Mouse (Mus musculus): Measurements from ENCODE around the gene Sphk2. TPM values are rescaled to one million over a fixed set of nuclear protein-coding genes. Genes with fewer than 3 reads are reported as not detected.

Sphk2 gene
- total RNA-seq, 2 experiments from 2014 or later: 7.8 to 19.8 TPM

DNA sequence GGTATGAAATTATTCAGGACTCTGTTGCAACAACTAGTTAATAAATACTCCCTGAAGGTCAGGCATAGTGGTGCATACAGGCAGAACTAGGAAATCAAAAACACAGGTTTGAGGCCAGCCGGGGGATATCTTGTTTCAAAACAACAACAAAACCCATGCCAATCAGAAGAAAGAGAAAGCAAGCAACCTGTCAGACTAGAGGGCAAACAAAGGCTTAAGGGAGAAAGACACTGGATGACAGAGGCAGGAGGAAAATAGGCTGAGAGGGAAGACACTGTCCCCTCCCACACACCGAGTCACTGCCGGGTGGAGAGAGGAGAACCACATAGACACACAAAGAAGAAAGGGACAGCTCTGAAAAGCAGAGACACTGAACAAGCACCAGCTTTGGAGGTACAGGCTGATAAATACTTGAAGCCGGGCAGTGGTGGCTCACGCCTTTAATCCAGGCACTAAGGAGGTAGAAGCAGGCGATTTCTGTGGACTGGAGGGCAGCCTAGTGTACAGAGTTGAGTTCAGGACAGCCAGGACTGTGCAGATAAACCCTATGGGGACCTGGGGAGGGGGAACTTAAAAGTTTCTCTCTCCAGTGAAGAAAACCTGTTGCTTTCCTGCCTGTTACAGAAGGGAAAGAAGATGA is 3.8 kb downstream of the Sphk2 start:
- no peak for ATAC-seq (replicated peaks; ENCODE audit: low FRiP score, low TSS enrichment, poor library complexity, severe bottlenecking)

DNA sequence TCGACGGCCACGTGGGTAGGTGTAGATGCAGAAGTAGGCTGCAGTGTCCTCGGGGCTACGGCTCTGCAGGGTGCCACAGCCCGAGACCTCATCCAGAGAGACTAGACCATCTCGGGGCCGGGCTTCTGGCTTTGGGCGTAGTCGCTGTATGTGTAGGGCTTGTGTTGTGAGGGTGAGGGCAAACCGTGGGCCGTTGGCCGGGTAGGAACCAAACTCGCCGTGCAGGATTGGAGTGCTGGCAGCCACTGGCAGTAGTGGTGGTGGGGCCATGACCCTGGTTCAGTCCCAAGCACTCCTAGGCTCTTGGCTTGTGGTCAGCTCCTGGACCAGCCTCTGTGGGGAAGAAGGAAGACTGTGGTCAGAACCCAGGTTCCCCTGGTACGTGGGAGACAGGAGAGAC is 4.4 kb downstream of the Sphk2 start:
- ATAC-seq (replicated peaks; ENCODE audit: low FRiP score, low TSS enrichment, poor library complexity, severe bottlenecking): no peak

DNA sequence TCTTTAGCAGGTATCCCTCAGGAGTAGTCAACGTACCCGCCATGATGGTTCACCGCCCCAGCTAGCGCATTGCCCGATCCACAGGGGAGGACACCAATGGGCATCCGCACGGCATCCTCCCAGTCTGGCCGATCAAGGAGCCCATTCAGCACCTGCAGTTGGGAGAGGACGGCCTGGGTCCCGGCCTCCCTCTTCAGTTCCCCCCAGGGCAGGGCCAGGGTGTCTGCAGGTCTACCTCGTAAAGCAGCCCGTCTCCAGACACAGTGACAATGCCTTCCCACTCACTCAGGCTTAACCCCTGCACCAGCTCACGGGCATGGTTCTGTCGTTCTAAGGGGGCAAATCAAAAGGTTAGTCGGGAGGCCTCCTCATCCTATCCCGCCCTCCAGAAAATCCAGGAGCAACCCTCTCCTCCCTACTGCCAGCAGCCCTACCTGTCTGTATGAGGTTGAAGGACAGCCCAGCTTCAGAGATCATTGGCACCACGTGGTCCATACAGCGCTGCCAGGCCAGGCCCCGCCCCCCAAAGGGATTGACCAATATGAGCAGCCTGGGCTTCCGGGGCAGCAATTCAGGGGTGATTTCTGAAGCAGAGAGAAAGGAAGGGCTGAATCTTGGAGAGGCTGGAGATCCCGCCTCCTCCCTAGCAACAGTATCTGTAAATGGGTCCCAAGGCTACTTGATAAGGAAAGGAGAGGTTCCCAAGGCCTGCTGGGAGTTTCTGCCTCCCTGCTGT is 5.6 kb downstream of the Sphk2 start:
- no peak for ATAC-seq (replicated peaks; ENCODE audit: low FRiP score, low TSS enrichment, poor library complexity, severe bottlenecking)

DNA sequence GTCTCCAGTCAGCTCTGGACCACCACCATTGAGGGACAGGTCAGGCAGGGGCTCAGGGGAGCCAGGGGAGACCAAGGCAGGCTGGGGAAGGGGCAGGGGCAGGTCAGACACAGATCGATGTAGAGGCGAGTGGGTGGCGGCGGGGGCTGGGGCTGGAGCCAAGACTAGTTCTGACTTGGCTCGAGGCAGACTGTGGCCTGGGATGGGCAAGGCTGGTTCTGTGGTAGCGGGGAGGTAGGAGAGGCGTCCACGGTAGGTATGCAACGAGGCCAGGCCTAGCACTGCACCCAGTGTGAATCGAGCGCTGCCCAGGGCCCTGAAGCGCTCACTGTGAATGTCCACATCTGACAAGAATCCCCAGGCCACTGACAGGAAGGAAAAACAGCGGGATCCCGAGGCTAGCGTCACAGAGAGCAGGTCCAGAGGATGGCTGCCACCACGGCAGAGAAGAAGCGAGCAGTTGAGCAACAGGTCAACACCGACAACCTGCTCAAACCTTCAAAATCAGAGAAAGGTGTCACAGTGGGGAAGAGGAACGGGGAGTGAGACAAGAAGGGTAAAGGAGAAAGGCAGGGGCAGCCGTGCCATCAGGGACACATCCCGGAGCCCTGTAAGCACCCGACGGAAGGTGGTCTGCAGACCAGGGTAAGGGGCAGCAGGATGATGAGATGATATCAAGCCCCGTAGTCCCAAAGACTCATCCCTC is 6.3 kb downstream of the Sphk2 start:
- ATAC-seq (replicated peaks; ENCODE audit: low FRiP score, low TSS enrichment, poor library complexity, severe bottlenecking): no peak

DNA sequence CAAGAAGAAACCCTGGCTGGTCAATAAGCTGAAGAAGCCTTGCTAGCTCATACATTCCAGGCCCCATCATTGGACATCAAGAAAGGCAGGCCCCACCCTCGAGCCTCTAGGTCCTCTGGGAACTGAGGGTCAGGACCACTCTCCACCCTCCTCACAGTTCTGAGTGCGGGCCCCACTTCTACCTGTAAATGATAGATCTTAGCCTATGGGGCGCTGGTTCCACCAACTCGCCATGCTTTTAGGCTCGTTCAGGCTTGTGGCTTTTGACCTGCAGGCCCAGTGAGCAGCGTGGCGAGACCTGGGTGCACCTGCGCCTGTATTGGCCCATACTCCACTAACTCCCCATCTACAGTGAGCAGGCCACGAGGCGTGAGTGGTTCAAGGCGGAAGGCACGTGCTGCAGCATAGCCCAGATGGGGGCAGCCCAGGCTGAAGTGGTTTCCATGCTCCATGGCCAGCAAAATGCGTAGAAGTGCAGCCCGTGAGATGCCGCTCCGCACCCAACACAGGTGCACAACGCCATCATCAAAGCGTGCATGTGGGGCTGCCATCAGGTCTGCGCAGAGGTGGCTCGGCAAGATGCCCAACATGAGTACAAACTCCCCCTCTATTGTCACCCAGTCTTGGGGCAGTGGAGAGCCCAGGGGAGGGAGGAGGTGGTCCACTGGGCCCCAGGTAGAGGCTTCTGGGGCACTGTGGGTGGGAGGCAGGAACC is 7.2 kb downstream of the Sphk2 start:
- ATAC-seq (replicated peaks; ENCODE audit: low FRiP score, low TSS enrichment, poor library complexity, severe bottlenecking): no peak

DNA sequence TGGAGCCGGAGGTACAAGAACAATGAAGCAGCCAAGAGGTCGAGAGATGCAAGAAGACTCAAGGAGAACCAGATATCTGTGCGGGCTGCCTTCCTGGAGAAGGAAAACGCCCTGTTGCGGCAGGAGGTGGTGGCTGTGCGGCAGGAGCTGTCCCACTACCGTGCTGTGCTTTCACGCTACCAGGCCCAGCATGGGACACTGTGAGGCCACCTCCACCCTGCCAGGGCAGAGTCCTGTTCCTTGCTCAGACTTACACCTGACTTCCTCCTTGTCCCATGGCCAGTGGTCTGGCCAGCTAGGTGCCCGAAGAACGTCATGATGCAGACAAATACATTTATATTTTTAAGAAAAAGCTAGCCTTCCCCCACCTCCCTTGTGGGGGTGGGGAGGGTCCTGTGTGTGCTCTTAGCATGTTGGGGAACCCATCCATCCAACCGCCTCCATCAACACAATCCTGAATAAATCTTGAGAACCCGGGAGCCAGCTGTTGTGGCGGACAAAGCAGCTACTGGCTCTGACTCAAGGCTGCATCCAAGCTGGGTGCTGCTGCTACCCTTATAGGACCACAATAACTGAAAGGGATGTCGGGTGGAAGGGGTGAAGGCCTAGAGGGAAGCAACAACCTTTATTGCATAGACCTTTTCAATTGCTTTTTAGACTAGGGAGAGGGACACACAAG is 8.0 kb downstream of the Sphk2 start:
- no peak for ATAC-seq (replicated peaks; ENCODE audit: low FRiP score, low TSS enrichment, poor library complexity, severe bottlenecking)

DNA sequence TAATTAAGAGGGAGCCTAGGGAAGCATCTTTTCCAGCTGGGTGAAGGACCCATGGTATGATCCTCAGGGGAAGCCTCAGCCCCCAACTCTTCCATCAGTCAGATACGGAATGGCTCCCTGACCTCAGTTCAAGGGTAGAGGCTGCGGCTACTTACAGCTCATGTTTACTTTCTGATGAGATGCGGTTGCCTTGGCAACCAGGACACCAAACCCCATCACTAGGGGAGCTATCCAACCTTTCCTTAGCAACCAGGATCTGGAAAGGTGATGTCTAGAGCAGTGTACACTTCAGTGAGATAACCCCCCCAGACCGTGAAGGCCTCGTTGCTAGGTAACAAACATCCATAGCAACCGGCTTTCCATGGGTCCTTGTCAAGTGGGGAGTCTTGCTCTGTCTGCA is 8.8 kb downstream of the Sphk2 start:
- ATAC-seq (replicated peaks; ENCODE audit: low FRiP score, low TSS enrichment, poor library complexity, severe bottlenecking): no peak

DNA sequence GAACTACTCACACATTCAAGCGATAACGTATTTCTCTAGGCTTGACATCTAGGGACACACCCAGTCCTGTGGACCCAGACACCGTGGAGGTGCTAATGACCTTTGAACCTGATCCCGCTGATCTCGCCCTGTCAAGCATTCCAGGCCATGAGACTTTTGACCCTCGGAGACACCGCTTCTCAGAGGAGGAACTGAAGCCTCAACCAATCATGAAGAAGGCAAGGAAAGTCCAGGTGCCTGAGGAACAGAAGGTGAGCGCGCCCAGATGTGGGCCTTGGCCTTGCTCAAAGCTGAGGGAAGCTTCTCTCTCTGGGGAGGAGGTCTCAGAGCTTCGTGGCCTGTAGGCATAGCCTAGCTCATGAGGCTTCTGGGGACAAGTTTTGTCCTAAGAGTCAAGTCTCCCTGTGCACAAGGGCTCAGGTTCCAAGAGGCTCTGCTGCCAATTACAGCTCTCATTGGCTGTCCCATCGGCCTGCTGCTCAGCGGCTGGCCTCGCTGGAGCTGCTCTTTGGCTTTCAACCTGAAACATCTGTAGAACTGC is 9.5 kb downstream of the Sphk2 start:
- no peak for ATAC-seq (replicated peaks; ENCODE audit: low FRiP score, low TSS enrichment, poor library complexity, severe bottlenecking)

DNA sequence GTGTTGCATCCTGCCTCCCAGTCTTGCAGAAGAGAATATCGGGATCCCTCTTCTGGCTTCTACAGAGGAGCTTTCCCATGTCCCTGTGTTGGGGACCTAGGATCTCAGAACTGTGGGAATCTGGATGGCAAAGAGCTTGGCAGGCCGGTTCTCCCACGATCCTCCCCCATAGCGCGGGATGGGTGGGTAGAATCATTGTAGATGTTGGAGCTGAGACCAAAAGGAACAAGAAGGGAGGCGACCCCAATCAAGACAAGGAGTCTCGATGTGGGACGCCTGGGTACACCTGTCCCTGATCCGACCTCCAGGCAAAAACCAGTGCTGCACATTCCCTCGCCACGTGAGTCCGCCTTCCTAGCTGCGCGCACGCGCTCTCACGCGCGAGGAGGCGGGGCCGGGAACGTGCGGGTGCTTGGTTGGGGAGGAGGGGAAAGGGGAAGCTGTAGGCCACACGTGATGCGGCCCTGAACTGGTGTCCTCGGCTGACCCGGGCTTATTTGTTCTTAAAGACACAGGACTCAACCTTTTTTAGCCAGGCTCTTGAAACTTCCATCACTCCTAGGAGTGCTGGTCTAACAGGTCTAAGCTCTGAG is 10.3 kb downstream of the Sphk2 start:
- peak; percentile 32 for ATAC-seq (replicated peaks; ENCODE audit: low FRiP score, low TSS enrichment, poor library complexity, severe bottlenecking)

DNA sequence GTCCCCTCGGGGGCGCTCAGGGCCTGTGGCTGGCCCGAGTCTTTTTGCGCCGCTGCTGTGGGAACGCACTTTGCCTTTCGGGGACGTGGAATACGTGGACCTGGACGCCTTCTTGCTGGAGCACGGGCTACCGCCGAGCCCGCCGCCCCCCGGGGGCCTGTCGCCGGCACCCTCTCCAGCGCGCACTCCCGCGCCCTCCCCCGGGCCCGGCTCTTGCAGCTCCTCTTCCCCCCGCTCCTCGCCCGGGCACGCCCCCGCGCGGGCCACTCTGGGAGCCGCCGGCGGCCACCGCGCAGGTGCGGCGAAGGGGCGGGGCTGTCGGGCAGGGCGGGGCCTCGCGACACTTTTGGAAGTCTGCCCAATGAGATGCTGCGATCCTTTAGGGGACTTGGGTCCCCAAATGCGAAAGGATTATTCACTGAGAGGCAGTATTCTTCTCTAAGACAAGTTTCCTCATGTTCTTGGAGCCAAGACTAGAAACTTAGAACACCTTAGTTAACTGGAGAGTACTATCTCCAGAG is 11.0 kb downstream of the Sphk2 start:
- no peak for ATAC-seq (replicated peaks; ENCODE audit: low FRiP score, low TSS enrichment, poor library complexity, severe bottlenecking)

DNA sequence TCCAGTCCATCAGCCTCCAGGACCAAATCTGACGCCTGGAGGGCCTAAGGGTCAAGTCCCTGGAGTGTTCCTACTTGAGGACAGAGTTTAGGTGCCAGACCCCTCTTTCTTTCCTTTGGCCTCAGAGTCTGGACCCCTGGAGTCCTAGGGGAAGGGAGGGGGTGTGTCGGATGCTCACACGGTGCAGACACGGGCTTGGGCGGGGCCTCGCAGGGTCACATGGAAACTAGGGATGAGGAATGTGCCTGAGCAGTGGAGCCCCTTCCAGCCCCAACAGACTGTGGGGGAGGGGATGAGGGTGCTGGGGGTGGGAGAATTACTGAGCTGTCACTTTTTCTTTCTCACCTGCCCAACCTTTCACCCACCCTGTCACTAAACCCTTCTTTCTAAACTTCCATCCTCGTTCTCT is 11.9 kb downstream of the Sphk2 start:
- ATAC-seq (replicated peaks; ENCODE audit: low FRiP score, low TSS enrichment, poor library complexity, severe bottlenecking): no peak

DNA sequence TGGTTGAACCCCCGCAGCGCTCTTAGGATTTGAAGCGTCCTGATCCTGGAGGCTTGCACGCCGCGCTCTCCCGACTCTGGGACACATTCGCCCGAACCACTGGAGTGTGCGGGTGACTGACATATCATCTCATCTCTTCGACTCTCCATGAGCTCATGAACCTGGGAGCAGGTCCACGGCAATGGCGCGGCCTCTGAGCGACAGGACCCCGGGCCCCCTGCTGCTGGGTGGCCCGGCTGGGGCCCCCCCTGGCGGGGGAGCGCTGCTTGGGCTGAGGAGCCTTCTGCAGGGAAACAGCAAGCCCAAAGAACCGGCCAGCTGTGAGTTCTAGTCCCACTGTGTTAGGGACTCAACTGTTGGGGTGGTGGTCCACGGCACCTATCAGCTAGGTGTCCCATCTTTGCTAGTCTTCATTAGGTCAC is 12.3 kb downstream of the Sphk2 start:
- no peak for ATAC-seq (replicated peaks; ENCODE audit: low FRiP score, low TSS enrichment, poor library complexity, severe bottlenecking)

DNA sequence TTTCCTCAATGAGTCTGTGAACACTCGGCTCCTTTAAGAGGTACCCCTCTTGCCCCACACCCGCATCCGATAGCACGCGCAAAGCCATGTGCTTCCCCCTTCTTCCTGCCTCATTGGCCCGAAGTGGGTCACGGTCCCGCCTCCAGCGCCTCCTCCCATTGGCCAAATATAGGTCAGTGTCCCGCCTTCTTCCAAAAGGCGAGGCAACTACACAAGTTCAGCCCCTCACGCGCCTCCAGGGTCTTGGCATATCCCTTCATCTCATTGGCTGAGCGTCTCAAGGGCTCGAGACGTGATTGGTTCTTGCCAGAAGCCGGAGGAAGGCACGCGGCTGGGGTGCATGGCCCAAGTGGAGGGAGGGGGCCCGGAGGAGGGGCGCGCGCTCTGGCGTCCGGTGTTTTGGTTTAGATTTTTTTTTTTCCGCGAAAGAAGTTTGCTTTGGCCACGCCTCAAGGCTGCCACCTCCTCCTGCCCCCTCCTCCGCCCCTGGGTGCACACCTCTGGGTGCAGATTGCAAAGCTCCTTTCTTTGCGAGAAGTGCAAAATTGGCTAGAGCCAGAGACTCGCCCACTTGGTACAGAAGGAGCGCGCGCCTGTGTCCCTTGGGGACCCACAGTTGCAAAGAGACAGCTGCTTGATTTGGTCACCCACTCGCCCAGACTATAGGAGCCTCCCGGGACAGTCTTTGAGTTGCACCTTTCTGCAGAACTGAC is 12.9 kb downstream of the Sphk2 start, which contains the start of gene Dbp:
Gene Dbp (plus strand): TSS at position 359 of the 713 bp plus-strand sequence.
- ATAC-seq (replicated peaks; ENCODE audit: low FRiP score, low TSS enrichment, poor library complexity, severe bottlenecking): peak; percentile 75

DNA sequence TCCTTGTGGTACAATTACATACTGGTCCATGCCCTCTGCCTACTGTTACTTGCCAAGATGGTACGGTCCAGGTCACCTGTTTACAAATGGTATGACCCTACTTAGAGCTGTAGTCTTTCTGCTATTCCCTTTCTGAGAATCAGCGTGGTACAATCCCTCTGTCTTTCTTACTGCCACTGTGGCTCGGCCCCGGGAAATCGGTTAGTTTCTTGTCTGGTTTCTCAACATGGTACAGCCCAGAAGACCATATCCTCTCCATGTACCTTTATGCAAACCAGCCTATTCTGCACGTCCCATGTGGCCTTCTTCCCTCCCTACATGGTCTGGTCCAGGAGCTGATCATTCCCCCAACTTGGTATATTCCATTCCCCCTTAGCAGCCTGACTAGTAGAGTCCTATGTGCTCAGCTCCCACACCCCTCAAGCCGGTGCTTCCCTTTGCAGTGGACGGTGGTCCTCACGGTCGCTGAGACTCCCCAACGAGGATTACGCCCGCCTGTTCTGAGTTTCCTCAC is 13.7 kb downstream of the Sphk2 start:
- peak; percentile 46 for ATAC-seq (replicated peaks; ENCODE audit: low FRiP score, low TSS enrichment, poor library complexity, severe bottlenecking)

DNA sequence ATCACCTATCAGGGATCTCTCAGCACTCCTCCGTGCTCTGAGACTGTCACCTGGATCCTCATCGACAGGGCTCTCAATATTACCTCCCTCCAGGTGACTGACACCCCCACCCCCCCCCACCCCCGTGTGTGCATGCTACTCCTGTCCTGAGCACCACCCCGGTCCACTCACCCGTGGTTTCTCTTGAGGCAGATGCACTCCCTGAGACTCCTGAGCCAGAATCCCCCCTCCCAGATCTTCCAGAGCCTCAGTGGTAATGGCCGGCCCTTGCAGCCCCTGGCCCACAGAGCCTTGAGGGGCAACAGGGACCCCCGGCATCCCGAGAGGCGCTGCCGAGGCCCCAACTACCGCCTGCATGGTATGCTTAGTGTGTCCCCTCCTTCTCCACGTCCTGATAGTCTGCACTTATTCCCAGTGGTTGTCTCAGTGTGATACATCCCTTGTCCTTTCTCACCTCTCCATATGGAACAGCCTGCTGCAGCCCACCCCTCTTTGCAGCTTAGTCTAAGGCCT is 14.2 kb downstream of the Sphk2 start:
- no peak for ATAC-seq (replicated peaks; ENCODE audit: low FRiP score, low TSS enrichment, poor library complexity, severe bottlenecking)

DNA sequence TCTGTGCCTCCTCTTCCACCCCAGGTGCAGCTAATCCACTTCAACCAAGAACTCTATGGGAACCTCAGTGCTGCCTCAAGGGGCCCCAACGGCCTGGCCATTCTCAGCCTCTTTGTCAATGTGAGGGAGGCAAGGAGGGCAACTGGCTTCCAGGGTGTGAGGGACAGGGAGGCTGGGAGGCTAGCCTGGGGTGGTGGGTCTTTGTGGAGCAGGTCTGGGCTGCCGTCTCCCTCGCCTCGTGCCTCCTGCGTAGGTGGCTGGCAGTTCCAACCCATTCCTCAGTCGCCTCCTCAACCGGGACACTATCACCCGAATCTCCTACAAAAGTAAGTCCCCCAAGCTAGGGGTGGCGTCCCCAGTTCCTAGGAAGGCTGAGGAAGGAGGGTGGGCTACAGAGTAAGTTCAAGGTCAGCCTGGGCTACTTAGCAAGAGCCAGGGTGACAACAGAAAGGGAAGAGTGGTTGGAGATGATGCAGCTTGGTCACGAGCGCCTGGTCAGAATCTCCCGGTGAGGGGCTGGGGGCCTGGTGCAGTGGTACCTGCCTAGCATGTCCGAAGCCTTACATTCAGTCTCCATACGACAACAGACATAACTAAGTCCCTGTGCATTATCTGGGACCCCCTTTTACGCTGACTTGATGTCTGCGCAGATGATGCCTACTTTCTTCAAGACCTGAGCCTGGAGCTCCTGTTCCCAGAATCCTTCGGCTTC is 14.8 kb downstream of the Sphk2 start:
- ATAC-seq (replicated peaks; ENCODE audit: low FRiP score, low TSS enrichment, poor library complexity, severe bottlenecking): no peak

DNA sequence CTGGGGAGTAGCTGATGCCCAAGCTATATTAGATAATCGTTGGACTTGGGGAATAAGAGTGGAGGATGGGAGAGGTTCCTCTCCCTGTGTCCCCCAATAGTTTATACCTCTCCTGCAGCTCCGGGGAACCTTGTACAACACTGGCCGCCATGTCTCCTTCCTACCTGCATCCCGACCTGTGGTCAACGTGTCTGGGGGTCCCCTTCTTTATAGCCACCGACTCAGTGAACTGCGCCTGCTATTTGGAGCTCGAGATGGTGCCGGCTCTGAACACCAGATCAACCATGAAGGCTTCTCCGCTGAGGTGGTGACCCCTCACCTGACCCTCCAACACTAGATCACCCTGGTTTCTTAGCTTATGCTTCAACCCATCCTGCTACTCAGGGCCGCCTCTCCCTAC is 15.5 kb downstream of the Sphk2 start:
- ATAC-seq (replicated peaks; ENCODE audit: low FRiP score, low TSS enrichment, poor library complexity, severe bottlenecking): no peak

Data from megakaryocyte-erythroid progenitor cell, adult 5-6 weeks (primary cell).